Mouse (Mus musculus): ENCODE measurements around the gene Ifng.

DNA sequence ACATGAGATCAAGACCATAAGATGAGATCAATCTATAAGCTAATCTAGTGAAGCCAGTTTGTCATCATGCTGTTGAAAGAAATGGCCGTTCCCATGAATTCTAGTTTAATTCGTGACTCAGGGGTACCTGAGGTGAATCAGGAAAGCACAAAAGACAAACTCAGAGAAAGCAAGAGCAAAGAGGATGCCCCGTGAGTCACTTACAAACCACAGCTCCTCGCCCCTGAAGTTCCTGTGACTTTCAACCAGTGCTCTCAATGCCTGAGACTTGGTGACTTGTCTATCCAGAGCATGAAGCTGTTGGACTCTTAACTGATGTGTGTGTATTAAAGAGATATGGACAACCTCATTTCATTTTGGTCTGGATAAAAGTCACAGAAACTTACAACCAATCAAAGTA is 17.9 kb downstream of the Ifng start:
- TF ChIP-seq POLR2A (IDR thresholded peaks at IDR 0.05; ENCODE audit: insufficient read depth, low read length) (no peak), EP300 (IDR thresholded peaks at IDR 0.05; ENCODE audit: insufficient read depth, low read depth, low read length) (no peak)
